Mouse (Mus musculus) ES-Bruce4 (cell line): ENCODE data around the gene Chst10.

Experiments
- CTCF ChIP-seq: IDR thresholded peaks from one replicate; pipeline ENCODE4 v1.8.1; 2011; ENCODE audit warnings: low read depth, low read length
- EP300 ChIP-seq: IDR thresholded peaks from 2 replicates; pipeline ENCODE4 v1.6.1; 2011; ENCODE audit warnings: low read depth, low read length; ENCODE audit not compliant: insufficient read depth
- POLR2A ChIP-seq: IDR thresholded peaks from one replicate; pipeline ENCODE4 v1.8.1; 2011; ENCODE audit warnings: low read length; ENCODE audit not compliant: insufficient read depth

DNA sequence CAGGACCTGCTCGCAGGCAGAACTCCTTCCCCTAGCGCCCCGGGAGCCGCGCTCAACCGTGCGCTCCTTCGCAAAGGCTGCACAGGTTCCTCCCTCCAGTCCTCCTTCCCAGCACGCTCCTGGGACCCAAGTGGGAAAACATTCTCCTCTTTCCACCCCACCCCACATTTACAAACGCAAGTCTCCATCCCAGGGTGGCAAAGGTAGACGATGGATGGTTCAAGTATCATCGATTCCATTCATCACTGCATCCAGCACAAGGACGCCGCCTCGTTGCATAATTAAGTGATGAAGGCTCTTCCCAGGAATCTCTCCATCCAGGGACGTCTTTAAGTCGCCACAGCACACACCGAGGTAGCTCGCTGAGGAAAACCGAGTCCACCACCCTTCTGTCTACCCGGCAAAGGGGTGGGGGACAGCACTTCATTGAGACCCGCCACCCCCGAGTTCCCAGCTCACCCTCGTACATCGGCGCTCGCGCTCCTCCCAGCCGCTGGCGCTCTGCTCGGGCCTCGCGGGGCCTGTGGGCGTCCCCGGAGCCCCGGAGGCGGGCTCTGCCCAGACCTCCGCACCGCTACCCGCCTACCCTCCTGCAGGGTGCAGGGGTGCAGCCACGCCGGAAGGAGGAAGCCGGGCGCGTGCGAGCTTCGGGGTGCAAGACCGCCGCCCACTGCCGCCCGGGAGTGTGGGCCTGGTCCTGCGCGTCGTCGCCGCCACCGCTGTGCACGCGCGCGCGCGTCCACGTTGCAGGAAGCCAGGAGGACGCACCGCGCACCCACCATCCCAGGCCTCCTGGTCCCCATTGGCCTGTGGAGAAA, at the start of gene Chst10:
- TF ChIP-seq CTCF (no peak), EP300 (no peak), POLR2A (no peak)
